Mouse (Mus musculus) ES-CJ7 (cell line): ENCODE results near the gene Olfr933.

Source experiments
- DNase-seq: peaks from one replicate; pipeline ENCODE4 v3.0.0; 2011; ENCODE audit warnings: low read depth, low spot score

The Olfr933 gene

GRCm38 (mm10) chr9:38972013-38972412, at the start of gene Olfr933:
Gene Olfr933 (plus strand): TSS chr9:38972313.
- DNase-seq: no peak

- DNase-seq: no peak
These were observed 42.6 kb upstream of the Olfr933 start, which contains the start of gene Olfr930 for GRCm38 (mm10) chr9:38929509-38929908. Gene Olfr930 (plus strand): TSS chr9:38929809.

GRCm38 (mm10) chr9:38953401-38954123, 18.6 kb upstream of the Olfr933 start:
- no peak for DNase-seq

GRCm38 (mm10) chr9:38954124-38954416, 18.0 kb upstream of the Olfr933 start:
- DNase-seq: peak; percentile 54

DNA sequence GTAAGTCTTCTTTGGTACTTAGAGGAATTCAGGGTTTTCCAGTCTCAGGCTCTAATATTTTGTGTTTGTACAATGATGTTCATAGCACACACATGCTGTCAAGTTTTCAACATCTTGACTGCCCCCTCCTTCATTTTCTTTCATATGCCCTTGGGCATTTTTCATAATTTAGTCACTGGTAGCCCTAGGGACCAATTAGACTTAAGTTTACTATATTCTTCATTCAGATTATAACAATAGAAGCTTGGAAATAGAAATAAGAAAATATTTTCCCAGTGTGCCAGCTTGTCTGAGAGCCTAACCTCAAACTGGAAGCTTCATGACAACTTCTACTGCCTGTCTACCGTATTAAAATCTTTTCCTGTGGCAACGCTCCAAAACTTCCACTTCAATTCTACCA, 16.1 kb downstream of the Olfr933 start, which contains the start of gene Olfr934:
Gene Olfr934, minus strand, starts transcription at position 101 of the 400 bp plus-strand sequence.
- no peak for DNase-seq

GRCm38 (mm10) chr9:38999583-38999982, 27.5 kb downstream of the Olfr933 start, which contains the start of gene Olfr935:
Gene Olfr935 (minus strand): TSS chr9:38999683.
- no peak for DNase-seq

- DNase-seq: no peak
These were observed 51.2 kb downstream of the Olfr933 start, which contains the start of gene Olfr146 for GRCm38 (mm10) chr9:39023277-39023676. Gene Olfr146 (minus strand): TSS chr9:39023377.
